Mouse (Mus musculus) ES-E14 (cell line): ENCODE data around the gene Gm28051. TPM values are rescaled to one million over a fixed set of nuclear protein-coding genes. Genes with fewer than 3 reads are reported as not detected.

Source experiments
- DNase-seq: peaks from one replicate; pipeline ENCODE4 v3.0.0-alpha.2; 2013; ENCODE audit warnings: low read depth, low spot score
- H3K27ac ChIP-seq: 2 replicates; pipeline ENCODE4 v1.5.1; 2012; ENCODE audit warnings: low read depth, mild to moderate bottlenecking, low read length, moderate library complexity, mixed read lengths; ENCODE audit not compliant: poor library complexity, insufficient read depth, severe bottlenecking
- H3K36me3 ChIP-seq: 2 replicates; pipeline ENCODE4 v1.6.1; 2012; ENCODE audit warnings: mild to moderate bottlenecking, low read length, moderate library complexity, mixed read lengths; ENCODE audit not compliant: control insufficient read depth, poor library complexity, insufficient read depth, severe bottlenecking
- H3K4me1 ChIP-seq, 2 experiments: fragments of 150-350 bp in 1 of 2; sonication (generic) in 1 of 2; 2 replicates each; pipeline ENCODE4 v1.6.1; 2012; ENCODE audit warnings: low read length in 2 of 2, mild to moderate bottlenecking in 1 of 2, mixed read lengths in 1 of 2; ENCODE audit not compliant: control insufficient read depth in 2 of 2, insufficient read depth in 2 of 2, poor library complexity in 1 of 2
- H3K4me3 ChIP-seq, 2 experiments: fragments of 150-350 bp in 1 of 2; sonication (generic) in 1 of 2; 2 replicates each; pipeline ENCODE4 v1.5.1; 2012; ENCODE audit warnings: low read length in 2 of 2, low read depth in 1 of 2, mild to moderate bottlenecking in 1 of 2, mixed read lengths in 1 of 2; ENCODE audit not compliant: insufficient read depth in 1 of 2, poor library complexity in 1 of 2, severe bottlenecking in 1 of 2
- H3K9ac ChIP-seq: 2 replicates; pipeline ENCODE4 v1.6.1; 2012; ENCODE audit warnings: low read depth, mild to moderate bottlenecking, low read length, mixed read lengths; ENCODE audit not compliant: poor library complexity, insufficient read depth, severe bottlenecking
- H3K9me3 ChIP-seq: fragments of 150-350 bp; sonication (generic); 2 replicates; pipeline ENCODE4 v1.6.1; 2012; ENCODE audit warnings: low read depth, mild to moderate bottlenecking, low read length; ENCODE audit not compliant: control insufficient read depth, insufficient read depth
- CHD2 ChIP-seq: IDR thresholded peaks from 2 replicates; pipeline ENCODE4 v1.6.1; 2014; ENCODE audit warnings: mild to moderate bottlenecking, low read depth, low read length, inconsistent platforms
- HCFC1 ChIP-seq: IDR thresholded peaks from 2 replicates; pipeline ENCODE4 v1.6.1; 2012; ENCODE audit warnings: low read length, inconsistent platforms, borderline replicate concordance; ENCODE audit not compliant: insufficient read depth
- MAFK ChIP-seq: IDR thresholded peaks from 2 replicates; pipeline ENCODE4 v1.6.1; 2014; ENCODE audit warnings: mild to moderate bottlenecking, low read depth, low read length, inconsistent platforms; ENCODE audit not compliant: insufficient read depth
- ZC3H11A ChIP-seq: IDR thresholded peaks from 2 replicates; pipeline ENCODE4 v1.6.1; 2012; ENCODE audit warnings: low read depth, mild to moderate bottlenecking, inconsistent platforms, low read length, borderline replicate concordance
- ZNF384 ChIP-seq: IDR thresholded peaks from 2 replicates; pipeline ENCODE4 v1.6.1; 2012; ENCODE audit warnings: low read depth, low read length, inconsistent platforms
- in situ Hi-C, 2 experiments: fragments of 600-800 bp; cut with MboI; formaldehyde crosslinking; loops; one replicate each; pipeline ENCODE4 v1.15.1; 2025; ENCODE audit warnings: low sequenced_read_pairs in 2 of 2, inconsistent platforms in 1 of 2; ENCODE audit not compliant: unreplicated experiment in 2 of 2
- total RNA-seq: library from RNA; depleted of rRNA; stranded (reverse); fragments of 300-350 nt; gene quantifications from 2 replicates; pipeline ENCODE4 v1.2.3, GENCODE M21; 2012

The Gm28051 gene
- total RNA-seq, 1 experiment: not detected

GRCm38 (mm10) chr12:102686321-102686720, 71.2 kb downstream of the Gm28051 start:
- TF ChIP-seq MAFK (no peak), ZNF384 (no peak), CHD2 (no peak), HCFC1 (no peak), ZC3H11A (no peak)
- in situ Hi-C loops: no loop called here
- Histone ChIP-seq H3K27ac (no peak overlapping the region), H3K4me3 (no peak overlapping the region), H3K9ac (no peak overlapping the region), H3K4me1 (peaks cover 4 to 22% of the 10 kb centered on the region in 2 experiments; a peak in 3 of 4 replicates), H3K9me3 (no peaks in the 10 kb centered on the region), H3K36me3 (0 out of 2 replicates have a peak, but pooled peaks cover 12% of the 10 kb centered on the region)
- DNase-seq: no peak

GRCm38 (mm10) chr12:102685523-102685931, 72.0 kb downstream of the Gm28051 start:
- H3K9me3 ChIP-seq: no peaks in the 10 kb centered on the region
- no peak for DNase-seq
- no peak overlapping the region; the same call in 1 of the 2 replicates for H3K27ac ChIP-seq
- H3K36me3 ChIP-seq: peaks cover 14% of the 10 kb centered on the region; the same call in 1 of the 2 replicates
- no peak overlapping the region for H3K9ac ChIP-seq
- in situ Hi-C loops: no loop called here
- no peak overlapping the region for H3K4me3 ChIP-seq
- peaks cover 6 to 24% of the 10 kb centered on the region in 2 experiments for H3K4me1 ChIP-seq
- TF ChIP-seq MAFK (no peak), ZNF384 (no peak)

- Histone ChIP-seq H3K36me3 (peaks cover 14% of the 10 kb centered on the region; the same call in 1 of the 2 replicates), H3K9me3 (no peaks in the 10 kb centered on the region), H3K4me1 (peaks cover 6 to 23% of the 10 kb centered on the region in 2 experiments), H3K9ac (no peak overlapping the region), H3K4me3 (no peak overlapping the region), H3K27ac (no peak overlapping the region)
- TF ChIP-seq ZC3H11A (no peak), MAFK (no peak), ZNF384 (no peak), CHD2 (no peak), HCFC1 (no peak)
- in situ Hi-C loops: no loop called here
- DNase-seq: no peak
These were observed 72.7 kb downstream of the Gm28051 start for GRCm38 (mm10) chr12:102684720-102685386.

GRCm38 (mm10) chr12:102683979-102684378, 73.6 kb downstream of the Gm28051 start:
- H3K4me3 ChIP-seq: no peak overlapping the region
- peaks cover 6 to 25% of the 10 kb centered on the region in 2 experiments for H3K4me1 ChIP-seq
- no peaks in the 10 kb centered on the region for H3K9me3 ChIP-seq
- peaks cover 14% of the 10 kb centered on the region; the same call in 1 of the 2 replicates for H3K36me3 ChIP-seq
- no peak overlapping the region for H3K27ac ChIP-seq
- DNase-seq: no peak
- in situ Hi-C loops: no loop called here
- no peak overlapping the region for H3K9ac ChIP-seq
- TF ChIP-seq ZNF384 (no peak), MAFK (no peak), CHD2 (no peak), ZC3H11A (no peak), HCFC1 (no peak)
